Mouse (Mus musculus): ENCODE results near the gene Tbc1d22a. TPM values are rescaled to one million over a fixed set of nuclear protein-coding genes. Genes with fewer than 3 reads are reported as not detected.

The Tbc1d22a gene
- polyA plus RNA-seq, 1 experiment: 28.1 TPM

- H3K4me3 ChIP-seq (ENCODE audit: extremely low read depth, insufficient read depth, insufficient read length): no peak overlapping the region
- no peaks in the 10 kb centered on the region for H3K4me1 ChIP-seq (ENCODE audit: control insufficient read depth, insufficient read depth, insufficient read length)
- H3K36me3 ChIP-seq (ENCODE audit: control insufficient read depth, insufficient read depth, low read length): no peaks in the 10 kb centered on the region
- no peak for TF ChIP-seq CTCF (IDR thresholded peaks at IDR 0.05; ENCODE audit: extremely low read depth, insufficient read depth, insufficient read length, insufficient replicate concordance)
- TF ChIP-seq POLR2A (IDR thresholded peaks at IDR 0.05; ENCODE audit: low read depth, low read length): no peak
- no peaks in the 10 kb centered on the region for H3K27me3 ChIP-seq (ENCODE audit: control insufficient read depth, insufficient read depth, low read length)
- WGBS: 80% methylated on average over 1 of the region's 1 CpGs
- H3K27ac ChIP-seq (ENCODE audit: insufficient read depth, low read length): no peak overlapping the region
- no peak for DNase-seq (ENCODE audit: low read depth in 1 of 2, low spot score in 2 of 2)
Observed at GRCm38 (mm10) chr15:86544122-86544795, 330.0 kb downstream of the Tbc1d22a start.

Other genes with a start within 250 kb of the Tbc1d22a start
- gene Celsr1, start 180.7 kb upstream of the Tbc1d22a start, polyA plus RNA-seq (2012; rRNA removed): 7.4 and 7.9 TPM in 2 replicates
- 36.2 and 43.9 TPM in 2 replicates for gene Gramd4, start 156.8 kb upstream of the Tbc1d22a start, polyA plus RNA-seq (2012; rRNA removed)
- gene Cerk, start 28.3 kb upstream of the Tbc1d22a start, polyA plus RNA-seq (2012; rRNA removed): 64.4 and 82.8 TPM in 2 replicates

Measured in spleen, adult 2 months (tissue).